Mouse (Mus musculus): ENCODE data around the gene Sned1.

GRCm38 (mm10) chr1:93349701-93350100 is 114.1 kb downstream of the Sned1 start:
- TF ChIP-seq CTCF (IDR thresholded peaks at IDR 0.05; ENCODE audit: extremely low read depth, insufficient read length, insufficient replicate concordance, low read depth, low read length) (no peak), POLR2A (IDR thresholded peaks at IDR 0.05; ENCODE audit: low read depth, low read length) (no peak)
